Mouse (Mus musculus): Measurements from ENCODE around the gene Whamm. TPM values are rescaled to one million over a fixed set of nuclear protein-coding genes. Genes with fewer than 3 reads are reported as not detected.

The Whamm gene
- total RNA-seq, 2 experiments from 2014 or later, result 12.3 to 21.0 TPM

GRCm38 (mm10) chr7:81583512-81583911 lies 12.4 kb downstream of the Whamm start:
- intact Hi-C loops (cut with DNase I), result no loop called here
- DNase-seq (ENCODE audit: low spot score in 2 of 2), result no peak

GRCm38 (mm10) chr7:81585326-81585725 lies 14.3 kb downstream of the Whamm start:
- intact Hi-C loops (cut with DNase I), result no loop called here
- no peak for DNase-seq (ENCODE audit: low spot score in 2 of 2)

- no peak for DNase-seq (ENCODE audit: low spot score in 2 of 2)
- intact Hi-C loops (cut with DNase I), result no loop called here
Measured at GRCm38 (mm10) chr7:81587238-81587637, 16.2 kb downstream of the Whamm start.

- no peak for DNase-seq (ENCODE audit: low spot score in 2 of 2)
- intact Hi-C loops (cut with DNase I), result no loop called here
Measured at GRCm38 (mm10) chr7:81592686-81593085, 21.6 kb downstream of the Whamm start.

- intact Hi-C loops (cut with DNase I), result no loop called here
- DNase-seq (ENCODE audit: low spot score in 2 of 2), result no peak
Measured at GRCm38 (mm10) chr7:81593387-81593786, 22.3 kb downstream of the Whamm start.

GRCm38 (mm10) chr7:81595056-81595455 lies 24.0 kb downstream of the Whamm start:
- no peak for DNase-seq (ENCODE audit: low spot score in 2 of 2)
- intact Hi-C loops (cut with DNase I), result no loop called here

- no peak for DNase-seq (ENCODE audit: low spot score in 2 of 2)
- intact Hi-C loops (cut with DNase I), result no loop called here
Measured at GRCm38 (mm10) chr7:81596086-81596485, 25.0 kb downstream of the Whamm start.

- no peak for DNase-seq (ENCODE audit: low spot score in 2 of 2)
- intact Hi-C loops (cut with DNase I), result no loop called here
Measured at GRCm38 (mm10) chr7:81597660-81598059, 26.6 kb downstream of the Whamm start.

- DNase-seq (ENCODE audit: low spot score in 2 of 2), result peak; percentile 34 to 37
- intact Hi-C loops (cut with DNase I), result loop anchor here (10.0 kb wide), 1 partner anchor 175 kb away; no protein-coding TSS in a partner anchor
Measured at GRCm38 (mm10) chr7:81599379-81600280, 28.6 kb downstream of the Whamm start.

GRCm38 (mm10) chr7:81604991-81605390 lies 33.9 kb downstream of the Whamm start:
- no peak for DNase-seq (ENCODE audit: low spot score in 2 of 2)
- intact Hi-C loops (cut with DNase I), result loop anchor here (10.0 kb wide), 1 partner anchor 170 kb away; no protein-coding TSS in a partner anchor

- intact Hi-C loops (cut with DNase I), result loop anchor here (10.0 kb wide), 1 partner anchor 169 kb away; no protein-coding TSS in a partner anchor
- no peak for DNase-seq (ENCODE audit: low spot score in 2 of 2)
Measured at GRCm38 (mm10) chr7:81605489-81605888, 34.4 kb downstream of the Whamm start.

- intact Hi-C loops (cut with DNase I), result loop anchor here (10.0 kb wide), 1 partner anchor 168 kb away; no protein-coding TSS in a partner anchor
Measured at GRCm38 (mm10) chr7:81606452-81606851, 35.4 kb downstream of the Whamm start.

GRCm38 (mm10) chr7:81610125-81610524 lies 39.1 kb downstream of the Whamm start:
- intact Hi-C loops (cut with DNase I), result no loop called here
- no peak for DNase-seq (ENCODE audit: low spot score in 2 of 2)

More at GRCm38 (mm10) chr7:81606452-81606851, 35.4 kb downstream of the Whamm start:
- no peak for DNase-seq (ENCODE audit: low spot score in 2 of 2)

- intact Hi-C loops (cut with DNase I), result no loop called here
- no peak for DNase-seq (ENCODE audit: low spot score in 2 of 2)
Measured at GRCm38 (mm10) chr7:81612856-81613635, 42.0 kb downstream of the Whamm start.

GRCm38 (mm10) chr7:81615031-81615430 lies 44.0 kb downstream of the Whamm start:
- no peak for DNase-seq (ENCODE audit: low spot score in 2 of 2)
- intact Hi-C loops (cut with DNase I), result no loop called here

- intact Hi-C loops (cut with DNase I), result no loop called here
- no peak for DNase-seq (ENCODE audit: low spot score in 2 of 2)
Measured at GRCm38 (mm10) chr7:81622793-81623192, 51.7 kb downstream of the Whamm start.

GRCm38 (mm10) chr7:81623767-81624166 lies 52.7 kb downstream of the Whamm start:
- intact Hi-C loops (cut with DNase I), result no loop called here
- DNase-seq (ENCODE audit: low spot score in 2 of 2), result no peak

- DNase-seq (ENCODE audit: low spot score in 2 of 2), result no peak
- intact Hi-C loops (cut with DNase I), result loop anchor here (5.0 kb wide), 1 partner anchor 81 kb away; the partner anchor contains the start of gene Homer2
Measured at GRCm38 (mm10) chr7:81626460-81626859, 55.4 kb downstream of the Whamm start.

GRCm38 (mm10) chr7:81631261-81631660 lies 60.2 kb downstream of the Whamm start:
- peak; percentile 44 to 49 for DNase-seq (ENCODE audit: low spot score in 2 of 2)
- intact Hi-C loops (cut with DNase I), result no loop called here

- DNase-seq (ENCODE audit: low spot score in 2 of 2), result no peak
- intact Hi-C loops (cut with DNase I), result no loop called here
Measured at GRCm38 (mm10) chr7:81632586-81632985, 61.5 kb downstream of the Whamm start.

All from left cerebral cortex, postnatal 36 days (tissue).